ENCODE assay signal across 24 mouse cellular contexts in genomic region chr6:146452474-146452873, GRCm38 (mm10). TPM values are rescaled to one million over a fixed set of nuclear protein-coding genes. Genes with fewer than 3 reads are reported as not detected.
DNase-seq lines count a peak whose midpoint lies in the region; ATAC-seq lines count a peak whose summit lies in the region.
"Had no signal": no experiment of that assay in that cellular context is flagged by ENCODE, and none has a peak within 500 bp of the region (broad histone marks: within the 10 kb centered on the region; RNA-seq: fewer than 3 reads in every experiment).

No protein-coding gene starts in this region.

- no peak for ATAC-seq in embryonic facial prominence, embryonic 14.5 days (ENCODE audit: low read depth)
- ATAC-seq in hematopoietic stem cell, adult 5-6 weeks (replicated peaks in 1 of 2; ENCODE audit: insufficient read depth in 1 of 2, low FRiP score in 2 of 2, low TSS enrichment in 1 of 2, low read depth in 1 of 2, poor library complexity in 2 of 2, severe bottlenecking in 2 of 2), result peak; percentile 77 to 79
- ATAC-seq in neutrophil, adult 5-6 weeks (ENCODE audit: extremely low read depth, insufficient number of reproducible peaks, low FRiP score, poor library complexity, severe bottlenecking), result 0 out of 2 replicates have a peak, but pooled peaks have one; percentile 19
- ATAC-seq: hindbrain, postnatal 0 days; intestine, postnatal 0 days; midbrain, embryonic 16.5 days had no signal

- no peaks in the 10 kb centered on the region for H3K36me3 ChIP-seq in embryonic facial prominence, embryonic 14.5 days (ENCODE audit: control insufficient read depth, insufficient read depth, low read length)
- H3K36me3 ChIP-seq in embryonic facial prominence, embryonic 10.5 days (replicated peaks), result no peaks in the 10 kb centered on the region
- H3K36me3 ChIP-seq: embryonic facial prominence, embryonic 12.5 days; forebrain, embryonic 12.5 days; kidney, embryonic 15.5 days had no signal

- H3K4me3 ChIP-seq in embryonic facial prominence, embryonic 14.5 days (ENCODE audit: low read depth, low read length), result no peak overlapping the region
- no peak overlapping the region for H3K4me3 ChIP-seq in embryonic facial prominence, embryonic 10.5 days
- H3K4me3 ChIP-seq: embryonic facial prominence, embryonic 12.5 days; erythroblast, embryonic 14.5 days; forebrain, embryonic 12.5 days; kidney, embryonic 15.5 days; left cerebral cortex, adult 2 months; myocyte had no signal

- peak; percentile 45 for DNase-seq in embryonic facial prominence, embryonic 14.5 days (ENCODE audit: low spot score)
- no peak for DNase-seq in embryonic facial prominence, embryonic 10.5 days (ENCODE audit: low spot score)
- DNase-seq in 416B (ENCODE audit: low read depth), result peak; percentile 88
- no peak for DNase-seq in urinary bladder, postnatal 14 days (ENCODE audit: low spot score)
- DNase-seq in c-Kit-positive CD71-positive TER-119-positive erythroid progenitor cells, embryonic 14.5 days (ENCODE audit: low spot score), result no peak
- DNase-seq: adrenal gland, postnatal 25 days; cerebellum, postnatal 10 days; gastrocnemius, postnatal 36 days; heart, postnatal 4 days; kidney, postnatal 4 days; lung, embryonic 14.5 days had no signal

- H3K27me3 ChIP-seq in embryonic facial prominence, embryonic 14.5 days (replicated peaks; ENCODE audit: control insufficient read depth, insufficient read depth, low read length), result no peaks in the 10 kb centered on the region
- H3K27me3 ChIP-seq in embryonic facial prominence, embryonic 10.5 days (replicated peaks; ENCODE audit: low read depth, poor library complexity, severe bottlenecking), result no peaks in the 10 kb centered on the region
- H3K27me3 ChIP-seq: embryonic facial prominence, embryonic 12.5 days; forebrain, embryonic 12.5 days; kidney, embryonic 15.5 days had no signal

- 62% methylated on average over 16 of the region's 16 CpGs for WGBS in embryonic facial prominence, embryonic 14.5 days
- 95% methylated on average over 16 of the region's 16 CpGs for WGBS in embryonic facial prominence, embryonic 10.5 days

- no peak overlapping the region for H3K9ac ChIP-seq in embryonic facial prominence, embryonic 14.5 days (ENCODE audit: low read depth, low read length)
- H3K9ac ChIP-seq: embryonic facial prominence, embryonic 12.5 days; forebrain, embryonic 12.5 days; kidney, embryonic 15.5 days; liver, embryonic 14.5 days; lung, embryonic 14.5 days had no signal

- H3K9me3 ChIP-seq in embryonic facial prominence, embryonic 14.5 days (ENCODE audit: control insufficient read depth, low read length), result no peaks in the 10 kb centered on the region
- H3K9me3 ChIP-seq in embryonic facial prominence, embryonic 10.5 days, result no peaks in the 10 kb centered on the region
- H3K9me3 ChIP-seq: embryonic facial prominence, embryonic 12.5 days; forebrain, embryonic 12.5 days; kidney, embryonic 15.5 days had no signal

- H3K27ac ChIP-seq in embryonic facial prominence, embryonic 14.5 days (replicated peaks; ENCODE audit: low read depth, low read length), result no peak overlapping the region
- no peak overlapping the region for H3K27ac ChIP-seq in embryonic facial prominence, embryonic 10.5 days (replicated peaks)
- H3K27ac ChIP-seq: embryonic facial prominence, embryonic 12.5 days; forebrain, embryonic 12.5 days; hindbrain, postnatal 0 days; kidney, embryonic 15.5 days; left cerebral cortex, adult 2 months; liver, embryonic 14.5 days; stomach, postnatal 0 days had no signal

- H3K4me1 ChIP-seq in embryonic facial prominence, embryonic 14.5 days (ENCODE audit: control insufficient read depth, insufficient read depth, low read length), result no peaks in the 10 kb centered on the region
- 0 out of 2 replicates have a peak, but pooled peaks cover 4% of the 10 kb centered on the region for H3K4me1 ChIP-seq in embryonic facial prominence, embryonic 10.5 days
- H3K4me1 ChIP-seq: embryonic facial prominence, embryonic 12.5 days; forebrain, embryonic 12.5 days; kidney, embryonic 15.5 days had no signal

- no peak overlapping the region for H3K4me2 ChIP-seq in embryonic facial prominence, embryonic 14.5 days (ENCODE audit: low read depth, low read length)
- H3K4me2 ChIP-seq: embryonic facial prominence, embryonic 12.5 days; forebrain, embryonic 12.5 days; kidney, embryonic 15.5 days; lung, embryonic 14.5 days had no signal

RNA-seq across cellular contexts. Expression of gene Itpr2, which starts 49.5 kb away (rescaled TPM):
- polyA plus RNA-seq in embryonic facial prominence, embryonic 14.5 days (2014; fragmentation: Nextera tagmentation; extraction: Ambion mirVana), result 8.9 and 13.4 TPM in 2 replicates
- polyA plus RNA-seq in embryonic facial prominence, embryonic 10.5 days (2016; fragmentation: Nextera tagmentation; extraction: Ambion mirVana), result 4.5 and 5.2 TPM in 2 replicates
- total RNA-seq in hematopoietic stem cell, adult 5-6 weeks (2017), result 29.0 and 30.0 TPM in 2 replicates
- 123 and 128 TPM in 2 replicates for total RNA-seq in neutrophil, adult 5-6 weeks (2017)

Comparison
In these comparisons a context has a peak if more than half of its experiments do, and no peak if none do; other contexts are left out.
1. DNase-seq: peak in embryonic facial prominence, embryonic 14.5 days (single experiment) and 416B (single experiment); none in embryonic facial prominence, embryonic 10.5 days (single experiment), urinary bladder, postnatal 14 days (single experiment) and c-Kit-positive CD71-positive TER-119-positive erythroid progenitor cells, embryonic 14.5 days (single experiment).